Mouse (Mus musculus) c-Kit-positive CD71-negative TER-119-negative erythroid progenitor cells, embryonic 14.5 days (primary cell): Measurements from ENCODE around the gene Adgb.
A peak's percentile ranks its signal among the peaks of the same experiment; 100 is the strongest.

Experiments
- DNase-seq: peaks from one replicate; pipeline ENCODE4 v3.0.0-alpha.2; 2013; ENCODE audit warnings: low read depth

The Adgb gene

DNA sequence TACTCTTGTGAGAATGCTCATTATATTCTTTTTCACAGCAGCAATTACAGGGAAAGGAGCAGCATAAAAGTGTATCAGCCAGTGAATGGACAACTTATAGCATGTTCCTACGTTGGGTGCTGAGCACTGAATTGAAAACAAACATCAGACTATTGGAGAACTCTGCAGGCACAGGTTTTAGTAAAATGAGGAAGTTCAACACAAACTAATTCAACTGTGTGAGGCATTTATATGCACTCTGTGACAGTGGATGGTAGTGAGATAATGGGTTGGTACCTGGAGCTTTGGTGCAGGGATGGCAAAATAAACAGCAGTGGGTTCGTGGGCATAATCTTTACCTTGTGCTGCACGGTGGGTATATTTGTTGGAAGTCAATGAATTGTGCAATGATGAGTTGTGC is 121.6 kb downstream of the Adgb start:
- no peak for DNase-seq

DNA sequence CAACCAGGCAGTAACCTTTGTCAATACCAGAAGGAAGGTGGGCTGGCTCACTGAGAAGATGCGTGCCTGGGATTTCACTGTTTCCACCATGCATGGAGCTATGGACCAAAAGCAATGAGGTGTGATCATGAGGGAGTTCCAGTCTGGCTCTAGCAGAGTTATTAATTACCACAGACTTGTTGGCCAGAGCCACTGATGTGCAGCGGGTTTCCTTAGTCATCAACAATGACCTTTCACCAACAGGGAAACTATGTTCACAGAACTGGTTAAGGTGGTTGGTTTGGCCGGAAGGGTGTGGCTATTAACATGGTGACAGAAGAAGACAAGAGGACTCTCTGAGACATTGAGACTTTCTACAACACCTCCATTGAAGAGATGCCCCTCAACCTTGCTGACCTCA is 128.2 kb downstream of the Adgb start:
- no peak for DNase-seq

DNA sequence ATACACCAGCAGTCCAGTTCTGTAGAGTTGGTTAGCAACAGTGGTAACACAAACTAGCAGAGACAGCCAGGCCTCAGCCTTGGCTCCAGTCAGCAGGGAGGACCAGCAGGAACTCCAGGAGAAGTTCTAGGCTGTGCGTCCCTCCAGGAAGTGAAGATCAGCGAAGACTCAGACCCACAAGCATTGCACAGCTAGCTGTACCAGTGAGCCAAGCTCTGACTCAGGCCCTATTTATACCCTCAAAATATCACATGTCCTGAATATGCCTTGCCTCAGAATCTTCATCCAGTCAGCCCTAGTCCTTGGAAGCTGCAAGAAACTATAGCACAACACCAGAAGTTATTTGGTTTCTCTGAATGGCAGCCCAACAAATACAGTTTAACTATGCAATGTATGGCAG is 146.6 kb downstream of the Adgb start:
- no peak for DNase-seq

DNA sequence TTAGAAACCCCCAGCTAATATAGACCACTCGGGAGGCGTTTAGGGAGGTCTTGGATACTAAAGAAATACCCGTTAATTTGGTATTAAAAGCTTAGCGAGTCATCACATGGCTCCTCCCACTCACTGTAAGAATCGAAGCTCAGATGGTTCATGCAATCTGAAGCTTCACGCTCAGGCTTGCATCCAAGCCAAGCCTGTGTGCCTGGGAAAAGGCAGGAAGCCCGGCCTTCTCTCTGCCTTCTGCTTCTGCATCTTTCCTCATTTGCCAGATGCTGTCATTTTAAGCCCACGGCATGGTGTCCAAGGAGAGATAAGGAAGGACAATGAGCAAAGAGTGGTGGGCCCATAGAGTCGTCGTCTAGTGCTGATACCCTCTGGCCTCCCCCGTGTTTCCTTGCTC is 149.2 kb downstream of the Adgb start:
- DNase-seq, result no peak

DNA sequence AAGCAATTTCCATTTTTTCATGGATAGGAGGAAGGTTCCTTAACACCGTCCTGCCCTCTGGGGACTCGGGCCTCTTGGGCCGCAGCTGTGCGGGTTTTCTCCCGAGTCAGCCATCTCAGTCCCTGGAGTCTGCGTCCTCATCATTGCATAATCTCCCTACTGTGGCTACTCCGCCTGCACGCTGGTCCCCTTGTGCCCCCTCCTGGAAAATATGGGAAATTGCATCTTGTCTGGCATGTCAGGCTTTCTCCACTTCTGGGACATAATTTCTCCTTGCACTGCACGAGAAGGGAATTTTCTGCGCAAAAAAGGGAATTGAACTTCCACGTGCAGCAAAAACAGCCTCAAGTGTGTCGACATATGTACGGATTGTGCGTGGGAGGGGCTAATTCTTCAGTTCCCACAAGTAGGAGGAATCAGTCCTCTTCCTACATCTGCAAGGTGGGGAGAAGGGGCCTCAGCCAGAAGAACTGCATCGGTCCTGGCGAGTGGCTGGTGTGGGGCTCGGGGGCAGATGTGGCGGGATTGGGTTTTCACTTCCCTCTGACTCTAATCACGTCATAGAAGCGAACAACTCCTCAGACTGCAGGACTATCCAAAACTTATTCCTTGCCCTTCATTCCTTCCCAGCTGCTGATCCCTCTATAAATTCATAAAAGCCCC is 150.9 kb downstream of the Adgb start:
- peak; percentile 68 for DNase-seq

DNA sequence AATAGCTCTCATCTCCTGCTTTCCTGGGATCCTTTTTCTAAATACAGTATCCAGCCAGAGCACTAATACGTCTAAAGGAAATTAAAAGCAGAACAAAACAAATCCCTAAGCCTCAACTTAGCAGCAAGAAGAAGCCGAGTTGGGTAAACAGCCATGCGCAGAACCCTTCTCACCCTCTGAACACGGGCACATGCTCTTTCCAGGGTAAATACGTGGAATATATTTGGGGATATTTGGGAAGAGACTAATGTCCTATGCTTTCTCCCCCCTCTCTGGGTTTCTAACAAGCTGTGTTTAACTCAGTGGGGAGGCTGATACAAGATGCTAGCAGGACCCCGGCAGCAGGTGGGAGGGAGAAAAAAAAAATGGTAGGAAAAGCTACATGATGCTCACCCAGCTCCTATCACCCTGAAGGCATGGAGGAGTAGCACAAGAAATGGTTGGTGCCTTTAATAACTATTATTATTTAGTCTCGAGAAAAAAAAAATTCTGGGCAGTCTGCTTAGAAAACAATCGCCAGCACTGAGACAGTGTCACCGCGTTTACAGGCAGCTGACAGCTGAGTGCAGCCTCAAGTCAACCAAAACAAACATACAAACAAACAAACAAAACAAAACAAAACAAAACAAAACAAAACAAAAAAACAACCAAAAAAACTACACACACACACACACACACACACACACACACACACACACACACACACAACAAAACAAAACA is 151.6 kb downstream of the Adgb start:
- no peak for DNase-seq

DNA sequence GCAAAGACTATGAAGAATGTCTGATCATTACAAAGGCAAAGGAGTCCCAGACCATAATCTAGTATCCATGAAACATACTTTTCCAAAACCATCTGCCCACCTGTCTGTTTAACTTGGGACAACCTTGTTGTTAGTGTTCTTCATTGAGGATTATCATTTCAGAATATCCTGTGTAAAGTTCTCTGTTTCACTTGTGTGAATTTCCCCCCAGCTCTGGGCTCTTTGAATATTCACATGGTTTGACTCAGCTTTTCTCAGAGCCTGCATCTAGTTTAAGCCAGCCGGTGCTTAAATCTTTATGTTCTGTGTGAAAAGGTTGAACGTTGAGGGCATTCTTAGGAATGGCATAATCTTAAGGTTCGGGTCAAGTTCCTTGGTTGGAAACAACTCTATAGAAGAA is 154.0 kb downstream of the Adgb start:
- DNase-seq, result no peak

DNA sequence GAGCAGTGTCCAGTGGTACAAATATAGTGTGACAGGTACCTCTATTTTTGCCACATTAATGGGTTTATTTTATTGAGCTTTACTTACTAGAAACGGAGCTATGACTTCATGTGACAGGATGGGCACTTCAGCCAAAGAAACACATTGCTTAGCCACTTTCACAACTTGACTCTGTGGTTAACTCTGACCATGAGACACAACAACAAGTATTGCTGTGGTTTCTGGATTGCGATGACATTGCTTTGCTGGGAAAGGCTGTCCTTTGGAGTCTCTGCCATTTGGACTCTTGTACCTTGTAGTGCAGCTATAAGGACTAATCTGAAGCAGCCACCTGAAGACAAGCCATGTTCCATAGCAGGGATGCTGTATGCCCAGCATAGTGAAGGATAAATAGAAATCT is 156.5 kb downstream of the Adgb start:
- DNase-seq, result no peak

DNA sequence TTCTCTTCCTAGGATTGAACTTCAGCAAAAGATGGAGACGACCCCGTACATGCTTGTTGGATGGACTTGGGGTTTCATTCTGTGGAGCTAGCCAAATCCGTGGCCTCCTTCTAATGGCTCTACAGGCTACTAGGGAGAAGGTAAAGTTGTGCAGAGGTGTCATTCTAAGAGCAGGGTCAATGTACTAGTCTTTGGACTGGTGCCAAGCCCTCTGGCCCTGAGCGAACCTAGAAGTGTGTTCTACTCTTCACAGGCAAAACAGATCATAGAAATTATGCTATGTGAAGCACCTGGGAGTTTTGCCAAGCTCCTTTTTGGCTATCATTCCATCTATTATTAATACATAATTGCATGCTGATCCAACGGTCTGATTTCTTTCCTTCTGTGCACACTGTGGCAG is 157.6 kb downstream of the Adgb start:
- DNase-seq, result no peak

DNA sequence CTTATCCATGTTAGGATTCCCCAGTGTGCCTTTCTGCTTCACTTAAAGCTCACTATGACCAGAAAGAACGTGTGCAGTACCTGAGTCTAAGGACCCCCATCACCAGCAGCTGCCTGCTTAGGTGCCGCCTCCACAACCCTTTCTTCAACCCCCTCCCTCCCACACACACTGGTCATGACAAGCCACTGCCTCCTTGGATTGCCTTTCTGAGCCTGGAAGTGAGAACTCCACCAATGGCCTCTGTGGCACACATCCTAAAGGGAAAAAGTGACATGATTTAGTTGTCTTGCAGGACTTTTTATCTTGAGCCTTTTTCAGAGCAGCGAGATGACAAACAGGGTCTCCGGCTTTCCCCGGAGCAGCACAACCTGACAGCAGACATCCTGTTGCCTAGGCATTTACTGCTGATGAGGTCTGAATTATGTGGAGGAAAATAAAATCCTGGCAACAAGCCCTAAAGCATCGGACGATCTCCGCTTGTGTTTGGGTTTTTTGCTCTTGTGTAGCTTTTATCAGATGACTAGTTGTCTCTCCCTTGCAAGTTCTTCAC is 162.2 kb downstream of the Adgb start:
- DNase-seq, result no peak

DNA sequence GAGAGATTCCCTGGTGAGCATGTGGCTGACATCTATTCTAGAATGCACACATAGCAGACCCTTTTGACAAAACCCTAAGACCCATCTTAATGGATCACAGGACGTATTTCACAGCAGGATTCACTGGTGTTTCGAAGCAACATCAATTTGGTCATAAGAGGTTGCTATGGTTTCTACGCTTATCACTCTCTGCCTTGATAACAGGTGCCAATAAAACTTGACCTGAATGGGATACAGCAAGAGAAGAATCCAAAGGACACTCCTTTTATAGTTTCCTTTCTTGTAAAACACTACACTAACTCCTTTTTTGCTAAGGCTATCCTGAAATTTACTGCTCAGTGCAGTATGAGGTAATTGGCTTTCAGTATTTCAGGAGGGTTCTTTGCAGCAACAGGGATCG is 163.1 kb downstream of the Adgb start:
- DNase-seq, result no peak

DNA sequence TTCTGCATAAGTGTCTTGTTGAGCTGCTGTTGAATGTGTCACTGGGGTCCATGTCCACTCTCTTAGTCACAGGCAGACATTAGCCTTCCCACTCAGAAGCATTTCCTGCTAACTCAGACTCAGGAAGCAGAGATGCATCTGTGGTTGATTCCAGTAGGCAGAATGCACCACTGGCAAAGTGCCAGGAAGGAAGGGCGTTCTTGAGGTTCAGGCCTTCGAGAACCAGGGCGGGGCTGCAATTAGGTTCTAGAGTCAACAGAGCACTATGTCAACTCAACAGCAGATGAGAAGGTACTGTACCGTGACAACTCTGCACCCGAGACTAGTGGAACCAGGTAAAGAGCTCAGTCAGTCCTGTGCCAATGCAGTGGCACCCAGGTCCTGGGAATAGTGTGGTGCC is 164.7 kb downstream of the Adgb start:
- DNase-seq, result no peak

DNA sequence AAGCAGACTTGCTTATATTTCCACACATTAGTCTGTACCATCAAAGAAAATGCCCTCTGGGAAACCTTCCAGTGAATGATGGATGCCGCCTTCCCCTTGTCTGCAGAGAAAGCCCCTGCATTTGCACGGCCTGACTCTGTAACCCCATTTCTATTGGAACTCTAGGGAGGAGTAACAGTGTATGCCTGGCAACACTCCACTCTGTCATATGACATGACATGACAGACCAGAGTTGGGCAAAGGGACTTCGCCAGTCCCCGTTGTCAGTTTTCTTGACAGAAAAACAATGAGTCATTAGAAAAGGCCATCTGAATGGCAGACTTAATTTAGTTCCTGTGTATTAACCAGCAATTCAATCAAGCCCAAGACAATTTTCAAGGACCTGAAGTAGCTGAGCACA is 167.8 kb downstream of the Adgb start:
- no peak for DNase-seq

DNA sequence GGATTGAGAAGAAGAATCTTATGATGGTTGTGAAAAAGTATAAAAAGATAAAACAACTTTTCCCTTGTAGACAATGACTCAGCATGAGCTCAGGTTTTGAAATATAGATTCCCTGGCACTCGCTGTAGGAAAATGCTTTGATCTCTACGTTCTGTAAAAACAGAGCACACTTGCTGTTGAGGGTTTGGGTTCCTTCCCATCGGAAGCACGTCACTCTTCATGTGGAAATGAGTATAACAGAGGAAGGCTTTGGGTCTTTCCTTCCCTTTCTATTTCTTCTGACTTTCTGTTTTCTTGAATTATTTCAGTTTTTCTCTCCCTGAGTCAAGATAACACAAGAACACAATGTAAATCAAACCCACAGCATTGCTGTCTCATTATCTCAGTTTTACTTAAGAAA is 170.4 kb downstream of the Adgb start:
- no peak for DNase-seq

DNA sequence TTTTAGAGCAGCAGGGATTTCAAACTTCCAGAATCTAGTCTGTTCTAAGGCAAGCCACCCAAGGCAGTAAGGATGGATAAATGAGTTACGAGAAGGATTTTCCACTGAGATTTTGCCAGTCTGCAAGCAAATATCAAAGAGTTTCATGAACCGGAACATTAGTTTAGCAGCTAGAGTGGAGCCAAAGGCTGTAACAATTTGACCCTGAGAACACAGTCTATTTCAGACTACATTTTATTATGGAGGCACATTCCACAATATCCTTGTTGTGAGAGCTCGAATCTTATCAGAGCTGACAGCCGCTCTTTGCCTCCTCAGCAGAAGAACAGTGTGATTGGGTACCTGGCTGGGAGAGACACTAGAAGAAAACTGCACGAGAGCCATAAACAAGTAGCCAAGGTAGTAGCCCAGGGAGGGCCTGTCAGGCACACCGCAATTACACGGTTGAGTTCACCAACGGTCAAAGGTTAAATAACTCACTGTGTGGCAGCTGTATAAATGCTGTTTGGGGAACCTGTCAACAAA is 171.1 kb downstream of the Adgb start:
- no peak for DNase-seq

DNA sequence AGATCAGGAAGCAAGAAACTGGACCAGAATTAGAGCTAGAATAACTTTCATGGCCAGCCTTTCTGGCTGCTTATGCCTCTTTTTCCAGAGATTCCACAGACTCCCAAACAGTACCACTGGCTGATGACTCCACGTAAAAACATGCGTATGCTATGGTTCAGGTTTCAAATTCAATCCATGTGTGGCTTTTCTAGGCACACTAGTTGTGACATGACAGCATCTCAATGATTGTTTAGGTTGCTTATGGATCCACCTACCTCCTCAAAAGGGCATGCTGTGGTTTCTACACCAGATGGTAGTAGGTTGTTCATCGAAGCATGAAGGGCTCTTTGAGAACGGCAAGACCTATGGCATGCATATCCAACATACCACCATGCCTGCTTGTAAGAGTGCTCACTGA is 172.1 kb downstream of the Adgb start:
- DNase-seq, result no peak

DNA sequence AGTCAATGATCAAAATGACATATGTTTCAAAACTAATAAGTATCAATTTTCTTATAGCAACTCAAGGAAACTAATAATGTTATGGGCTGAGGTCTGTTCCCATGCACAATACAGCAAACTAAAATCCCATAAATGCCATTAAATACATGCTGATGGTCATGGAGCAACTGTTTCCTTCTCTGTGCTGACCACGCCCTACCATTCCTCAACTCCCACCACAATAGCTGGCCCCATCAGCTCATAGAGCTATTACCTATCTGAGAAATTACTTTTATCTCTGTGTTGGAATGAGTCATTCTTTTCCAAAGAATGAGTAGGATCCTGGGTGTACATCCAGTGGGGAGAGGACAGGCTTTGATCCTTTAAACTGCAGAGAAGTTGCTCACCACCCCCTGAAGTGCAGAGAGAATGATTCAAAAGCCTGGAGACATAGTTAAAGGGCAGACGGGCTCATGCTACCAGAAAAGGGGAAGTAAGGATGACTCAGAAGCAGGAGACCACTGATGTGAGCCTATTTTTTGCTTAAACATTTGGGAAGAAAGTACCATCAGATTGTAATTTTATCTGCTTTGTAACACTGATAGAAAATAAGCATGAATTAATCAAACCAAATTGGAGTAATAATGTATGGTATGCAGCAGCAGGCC is 184.8 kb downstream of the Adgb start:
- peak; percentile 49 for DNase-seq
